21 mouse cellular contexts compared by ENCODE assay signal in genomic region chr13:7206626-7207211, GRCm38 (mm10).
A peak's percentile ranks its signal among the peaks of the same experiment; 100 is the strongest.
DNase-seq lines count a peak whose midpoint lies in the region; TF ChIP-seq lines count a peak whose summit lies in the region.
"Had no signal": no experiment of that assay in that cellular context is flagged by ENCODE, and none has a peak within 500 bp of the region (broad histone marks: within the 10 kb centered on the region; RNA-seq: fewer than 3 reads in every experiment).

No protein-coding gene starts in this region.

- peak; percentile 7 to 23 for DNase-seq in layer of hippocampus, adult 18-20 months (ENCODE audit: low spot score in 2 of 2)
- DNase-seq in layer of hippocampus, postnatal 25 days (ENCODE audit: extremely low spot score in 1 of 2, low spot score in 1 of 2), result no peak
- DNase-seq in brain, embryonic 14.5 days (ENCODE audit: low read depth), result peak; percentile 62
- DNase-seq in layer of hippocampus, adult 2 months (ENCODE audit: low spot score in 2 of 2), result peak; percentile 7 to 12
- DNase-seq in right cerebral cortex, postnatal 4 days, result peak; percentile 20
- no peak for DNase-seq in adrenal gland, postnatal 25 days
- DNase-seq in lung, adult 2 months, result no peak
- DNase-seq: adrenal gland, adult 2 months; cerebellum, adult 11-12 months; gastrocnemius, postnatal 10 days; heart, adult 18-20 months; kidney, adult 8-10 months; kidney, postnatal 14 days; liver, embryonic 13.5 days; lung, postnatal 4 days; thymus, adult 18-20 months had no signal

- H3K4me1 ChIP-seq in lung, adult 2 months (ENCODE audit: control insufficient read depth, insufficient read depth, low read length), result no peaks in the 10 kb centered on the region
- H3K4me1 ChIP-seq: embryonic facial prominence, embryonic 10.5 days; heart, embryonic 13.5 days; hindbrain, embryonic 13.5 days; limb, embryonic 12.5 days; liver, embryonic 13.5 days; lung, embryonic 15.5 days had no signal

- 82% methylated on average over 5 of the region's 5 CpGs for WGBS in lung, adult 2 months

- no peak overlapping the region for H3K4me3 ChIP-seq in layer of hippocampus, adult 2 months
- no peak overlapping the region for H3K4me3 ChIP-seq in lung, adult 2 months (replicated peaks; ENCODE audit: extremely low read depth, low read depth, low read length)
- H3K4me3 ChIP-seq: embryonic facial prominence, embryonic 10.5 days; heart, embryonic 13.5 days; hindbrain, embryonic 13.5 days; limb, embryonic 12.5 days; liver, embryonic 13.5 days; lung, embryonic 15.5 days had no signal

- no peak for TF ChIP-seq POLR2A in brain, embryonic 14.5 days (IDR thresholded peaks at IDR 0.05; ENCODE audit: borderline replicate concordance, extremely low read depth, insufficient read depth, insufficient read length, poor library complexity, severe bottlenecking)
- no peak for TF ChIP-seq POLR2A in lung, adult 2 months (IDR thresholded peaks at IDR 0.05; ENCODE audit: borderline replicate concordance, extremely low read depth, low read depth, low read length)

- TF ChIP-seq CTCF in brain, embryonic 14.5 days (IDR thresholded peaks at IDR 0.05; ENCODE audit: borderline replicate concordance, extremely low read depth, insufficient read depth, insufficient read length), result no peak
- no peak for TF ChIP-seq CTCF in layer of hippocampus, adult 2 months (conservative IDR thresholded peaks at IDR 0.05)
- TF ChIP-seq CTCF in lung, adult 2 months (IDR thresholded peaks at IDR 0.05; ENCODE audit: insufficient read depth, low read length), result no peak

- H3K27ac ChIP-seq in layer of hippocampus, adult 2 months, result no peak overlapping the region
- H3K27ac ChIP-seq: embryonic facial prominence, embryonic 10.5 days; heart, embryonic 13.5 days; hindbrain, embryonic 13.5 days; limb, embryonic 12.5 days; liver, embryonic 13.5 days; lung, embryonic 15.5 days had no signal

Comparison
In these comparisons a context has a peak if more than half of its experiments do, and no peak if none do; other contexts are left out.
1. DNase-seq: peak in layer of hippocampus, adult 18-20 months (2 of 2), brain, embryonic 14.5 days (single experiment), layer of hippocampus, adult 2 months (2 of 2) and right cerebral cortex, postnatal 4 days (single experiment); none in layer of hippocampus, postnatal 25 days (0 of 2), adrenal gland, postnatal 25 days (single experiment) and lung, adult 2 months (single experiment).